In the genomic region with DNA sequence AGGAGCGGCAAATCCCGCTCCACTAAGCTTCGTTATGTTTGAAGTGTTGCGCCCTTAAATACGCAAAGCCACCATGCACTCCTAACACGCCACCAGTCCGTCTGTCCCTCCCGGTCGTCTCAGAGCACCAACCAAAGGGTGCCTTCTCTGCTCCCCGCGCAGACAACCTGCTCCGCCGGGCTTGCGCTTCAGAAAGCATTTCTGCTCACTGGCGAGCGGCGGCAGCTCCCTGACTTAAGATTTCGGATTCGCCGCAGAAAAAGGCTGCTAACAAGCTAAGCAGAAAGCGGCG, we compare ENCODE assay signal across 8 mouse cellular contexts. TPM values are rescaled to one million over a fixed set of nuclear protein-coding genes. Genes with fewer than 3 reads are reported as not detected.
DNase-seq lines count a peak whose midpoint lies in the region; ATAC-seq and TF ChIP-seq lines count a peak whose summit lies in the region.

No protein-coding gene starts in this region.

- H3K36me3 ChIP-seq in heart, embryonic 11.5 days (ENCODE audit: control insufficient read depth, insufficient read depth, low read length): peaks cover 30% of the 10 kb centered on the region
- peaks cover 56% of the 10 kb centered on the region for H3K36me3 ChIP-seq in E14TG2a.4 (ENCODE audit: insufficient read depth, low read length)
- peaks cover 43% of the 10 kb centered on the region for H3K36me3 ChIP-seq in forebrain, embryonic 12.5 days (replicated peaks)
- peaks cover 31% of the 10 kb centered on the region for H3K36me3 ChIP-seq in liver, embryonic 14.5 days (replicated peaks; ENCODE audit: control insufficient read depth, insufficient read depth, low read depth)

- WGBS in heart, embryonic 11.5 days (ENCODE audit: insufficient replicate concordance): 0% methylated on average over 22 of the region's 22 CpGs
- WGBS in forebrain, embryonic 12.5 days: 0% methylated on average over 22 of the region's 22 CpGs
- under 1% methylated on average over 22 of the region's 22 CpGs for WGBS in liver, embryonic 14.5 days (ENCODE audit: insufficient replicate concordance)

- no peaks in the 10 kb centered on the region for H3K9me3 ChIP-seq in heart, embryonic 11.5 days (replicated peaks; ENCODE audit: control insufficient read depth, low read length)
- no peaks in the 10 kb centered on the region for H3K9me3 ChIP-seq in E14TG2a.4 (ENCODE audit: low read length)
- no peaks in the 10 kb centered on the region for H3K9me3 ChIP-seq in forebrain, embryonic 12.5 days
- no peaks in the 10 kb centered on the region for H3K9me3 ChIP-seq in liver, embryonic 14.5 days (ENCODE audit: control insufficient read depth, low read length)

- peak overlapping the region; percentile 91 for H3K27ac ChIP-seq in heart, embryonic 11.5 days (ENCODE audit: low read depth, low read length)
- H3K27ac ChIP-seq in forebrain, embryonic 12.5 days: peak overlapping the region; percentile 97
- peak overlapping the region; percentile 76 for H3K27ac ChIP-seq in liver, embryonic 14.5 days

- peaks cover 16% of the 10 kb centered on the region for H3K4me1 ChIP-seq in heart, embryonic 11.5 days (ENCODE audit: control insufficient read depth, insufficient read depth, low read length)
- peaks cover 62% of the 10 kb centered on the region for H3K4me1 ChIP-seq in E14TG2a.4 (replicated peaks; ENCODE audit: low read depth, low read length)
- H3K4me1 ChIP-seq in forebrain, embryonic 12.5 days: peaks cover 23% of the 10 kb centered on the region
- H3K4me1 ChIP-seq in liver, embryonic 14.5 days (replicated peaks; ENCODE audit: control insufficient read depth in 2 of 2, insufficient read depth in 2 of 2, low read length in 1 of 2): peaks cover 0 to 13% of the 10 kb centered on the region in 2 experiments; a peak in 2 of 4 replicates

- peak overlapping the region; percentile 90 for H3K4me3 ChIP-seq in heart, embryonic 11.5 days (ENCODE audit: low read depth, low read length)
- H3K4me3 ChIP-seq in E14TG2a.4 (replicated peaks; ENCODE audit: low read length): peak overlapping the region; percentile 100
- peak overlapping the region; percentile 84 for H3K4me3 ChIP-seq in forebrain, embryonic 12.5 days (replicated peaks)
- peak overlapping the region; percentile 93 to 97 for H3K4me3 ChIP-seq in liver, embryonic 14.5 days (ENCODE audit: insufficient read depth in 1 of 2, low read depth in 2 of 2, low read length in 2 of 2)

- no peak for TF ChIP-seq CTCF in E14TG2a.4 (conservative IDR thresholded peaks at IDR 0.05; ENCODE audit: low read length)
- no peak for TF ChIP-seq CTCF in liver, embryonic 14.5 days (IDR thresholded peaks at IDR 0.05; ENCODE audit: low read depth)

- TF ChIP-seq EP300 in liver, embryonic 14.5 days (IDR thresholded peaks at IDR 0.05; ENCODE audit: low read depth): no peak

- H3K9ac ChIP-seq in heart, embryonic 11.5 days (ENCODE audit: low read depth, low read length): peak overlapping the region; percentile 99
- peak overlapping the region; percentile 99 for H3K9ac ChIP-seq in forebrain, embryonic 12.5 days
- peak overlapping the region; percentile 97 for H3K9ac ChIP-seq in liver, embryonic 14.5 days (replicated peaks)

- no peaks in the 10 kb centered on the region for H3K27me3 ChIP-seq in heart, embryonic 11.5 days (ENCODE audit: control insufficient read depth, insufficient read depth, low read length)
- no peaks in the 10 kb centered on the region for H3K27me3 ChIP-seq in E14TG2a.4 (ENCODE audit: insufficient read depth, low read length)
- no peaks in the 10 kb centered on the region for H3K27me3 ChIP-seq in forebrain, embryonic 12.5 days
- no peaks in the 10 kb centered on the region for H3K27me3 ChIP-seq in liver, embryonic 14.5 days (ENCODE audit: control insufficient read depth, insufficient read depth, low read length)

- DNase-seq in heart, adult 18-20 months: no peak
- no peak for DNase-seq in liver, embryonic 14.5 days (ENCODE audit: low read depth in 3 of 3, low spot score in 3 of 3)
- no peak for DNase-seq in right cerebral cortex, postnatal 4 days
- DNase-seq in B cell, adult 2 months: no peak
- no peak for DNase-seq in kidney, adult 8-10 months

- no peak for ATAC-seq in heart, embryonic 11.5 days (replicated peaks; ENCODE audit: insufficient number of reproducible peaks, low FRiP score, low TSS enrichment)
- ATAC-seq in forebrain, embryonic 12.5 days (ENCODE audit: low FRiP score): no peak
- peak; percentile 24; the same call in 1 of the 2 replicates for ATAC-seq in liver, embryonic 14.5 days (ENCODE audit: insufficient read depth)

- peak overlapping the region; percentile 86 for H3K4me2 ChIP-seq in heart, embryonic 11.5 days
- peak overlapping the region; percentile 82 for H3K4me2 ChIP-seq in forebrain, embryonic 12.5 days
- peak overlapping the region; percentile 81 for H3K4me2 ChIP-seq in liver, embryonic 14.5 days (ENCODE audit: low read depth)

RNA-seq across cellular contexts. Expression of a gene that starts 0.4 kb away (rescaled TPM):
- 1,431 and 1,576 TPM in 2 replicates for polyA plus RNA-seq in heart, embryonic 11.5 days (2014; fragmentation: Nextera tagmentation; extraction: Ambion mirVana)
- 100 to 1,000 TPM; 616 to 693 TPM for total RNA-seq in heart, adult 18-20 months (2021)
- 1,718 and 1,828 TPM in 2 replicates for polyA plus RNA-seq in forebrain, embryonic 12.5 days (2016; fragmentation: Nextera tagmentation; extraction: Ambion mirVana)
- polyA plus RNA-seq in liver, embryonic 14.5 days (2012; rRNA removed): 986 and 1,878 TPM in 2 replicates
- 1,452 and 1,510 TPM in 2 replicates for polyA plus RNA-seq in liver, embryonic 14.5 days (2014; fragmentation: Nextera tagmentation; extraction: Ambion mirVana)

RNA-seq across cellular contexts. Expression of a gene that starts 30.1 kb away (rescaled TPM):
- polyA plus RNA-seq in heart, embryonic 11.5 days (2014; fragmentation: Nextera tagmentation; extraction: Ambion mirVana): 0.50 and 0.63 TPM in 2 replicates
- under 1 TPM; 0.27 to 0.54 TPM for total RNA-seq in heart, adult 18-20 months (2021)
- 1.7 and 2.3 TPM in 2 replicates for polyA plus RNA-seq in forebrain, embryonic 12.5 days (2016; fragmentation: Nextera tagmentation; extraction: Ambion mirVana)
- 0.09 and 0.11 TPM in 2 replicates for polyA plus RNA-seq in liver, embryonic 14.5 days (2012; rRNA removed)
- polyA plus RNA-seq in liver, embryonic 14.5 days (2014; fragmentation: Nextera tagmentation; extraction: Ambion mirVana): 0.06 TPM in 1 of 2 replicates, not detected in the other

RNA-seq across cellular contexts. Expression of a gene that starts 33.8 kb away (rescaled TPM):
- 38.8 and 50.8 TPM in 2 replicates for polyA plus RNA-seq in heart, embryonic 11.5 days (2014; fragmentation: Nextera tagmentation; extraction: Ambion mirVana)
- 10 to 100 TPM; 73.3 to 76.6 TPM for total RNA-seq in heart, adult 18-20 months (2021)
- polyA plus RNA-seq in forebrain, embryonic 12.5 days (2016; fragmentation: Nextera tagmentation; extraction: Ambion mirVana): 40.8 and 43.1 TPM in 2 replicates
- 2.4 and 2.8 TPM in 2 replicates for polyA plus RNA-seq in liver, embryonic 14.5 days (2012; rRNA removed)
- 1.7 and 2.5 TPM in 2 replicates for polyA plus RNA-seq in liver, embryonic 14.5 days (2014; fragmentation: Nextera tagmentation; extraction: Ambion mirVana)

RNA-seq across cellular contexts. Expression of a gene that starts 45.0 kb away (rescaled TPM):
- polyA plus RNA-seq in heart, embryonic 11.5 days (2014; fragmentation: Nextera tagmentation; extraction: Ambion mirVana): 12.5 and 14.6 TPM in 2 replicates
- total RNA-seq in heart, adult 18-20 months (2021): 1 to 10 TPM in 1 of 2 experiments, under 1 TPM in 1; 0.79 to 1.1 TPM
- polyA plus RNA-seq in forebrain, embryonic 12.5 days (2016; fragmentation: Nextera tagmentation; extraction: Ambion mirVana): 28.7 TPM in 2 replicates
- polyA plus RNA-seq in liver, embryonic 14.5 days (2012; rRNA removed): 3.8 and 6.4 TPM in 2 replicates
- 5.8 and 9.3 TPM in 2 replicates for polyA plus RNA-seq in liver, embryonic 14.5 days (2014; fragmentation: Nextera tagmentation; extraction: Ambion mirVana)

RNA-seq across cellular contexts. Expression of a gene that starts 45.1 kb away (rescaled TPM):
- polyA plus RNA-seq in heart, embryonic 11.5 days (2014; fragmentation: Nextera tagmentation; extraction: Ambion mirVana): 21.0 and 26.7 TPM in 2 replicates
- 1 to 10 TPM; 6.5 to 7.4 TPM for total RNA-seq in heart, adult 18-20 months (2021)
- polyA plus RNA-seq in forebrain, embryonic 12.5 days (2016; fragmentation: Nextera tagmentation; extraction: Ambion mirVana): 29.9 and 30.5 TPM in 2 replicates
- 1.6 and 1.7 TPM in 2 replicates for polyA plus RNA-seq in liver, embryonic 14.5 days (2012; rRNA removed)
- polyA plus RNA-seq in liver, embryonic 14.5 days (2014; fragmentation: Nextera tagmentation; extraction: Ambion mirVana): 1.9 TPM in 2 replicates

Comparison
In these comparisons a context has a peak if more than half of its experiments do, and no peak if none do; other contexts are left out.
1. RNA of a gene that starts 33.8 kb away (polyA plus RNA-seq): 40.8 to 43.1 TPM in forebrain, embryonic 12.5 days and 38.8 to 50.8 TPM in heart, embryonic 11.5 days; 1.7 to 2.8 TPM in liver, embryonic 14.5 days; every median in the first group is over 10 times any median in the second.
2. Peak in every context shown above with its lines, with median percentiles within 50 percentile points of each other: H3K27ac ChIP-seq, H3K4me2 ChIP-seq, H3K4me3 ChIP-seq and H3K9ac ChIP-seq.